Mouse (Mus musculus) embryo, embryonic 11.5 days (tissue): ENCODE data around the gene Rita1.

Experiments
- DNase-seq: peaks from one replicate; pipeline ENCODE4 v3.0.0-alpha.2; 2012; ENCODE audit warnings: low read depth, low spot score

The Rita1 gene

DNA sequence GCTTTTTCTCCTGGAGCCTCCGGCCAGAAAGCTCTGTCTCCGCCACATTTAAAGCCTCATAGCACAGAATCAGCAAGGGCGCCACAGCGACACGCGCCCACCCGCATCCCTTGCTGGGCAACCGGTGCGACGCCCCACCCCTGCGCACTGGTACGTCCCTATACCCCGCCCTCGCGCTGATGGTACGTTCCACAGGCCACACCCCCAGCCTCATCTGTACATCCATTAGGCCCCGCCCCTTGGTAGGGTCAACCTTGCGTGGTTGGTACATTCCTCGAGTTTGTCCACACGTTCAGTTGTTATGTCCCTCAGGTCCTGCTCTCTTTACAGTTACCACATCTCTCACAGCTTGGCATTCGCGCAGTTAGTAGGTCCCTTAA, at the start of gene Rita1, which contains the start of gene Ddx54:
Rita1 (minus strand) TSS at position 148 of the 380 bp plus-strand sequence.
Ddx54 (plus strand) TSS at position 298 of the 380 bp plus-strand sequence.
- DNase-seq = peak; percentile 92

DNA sequence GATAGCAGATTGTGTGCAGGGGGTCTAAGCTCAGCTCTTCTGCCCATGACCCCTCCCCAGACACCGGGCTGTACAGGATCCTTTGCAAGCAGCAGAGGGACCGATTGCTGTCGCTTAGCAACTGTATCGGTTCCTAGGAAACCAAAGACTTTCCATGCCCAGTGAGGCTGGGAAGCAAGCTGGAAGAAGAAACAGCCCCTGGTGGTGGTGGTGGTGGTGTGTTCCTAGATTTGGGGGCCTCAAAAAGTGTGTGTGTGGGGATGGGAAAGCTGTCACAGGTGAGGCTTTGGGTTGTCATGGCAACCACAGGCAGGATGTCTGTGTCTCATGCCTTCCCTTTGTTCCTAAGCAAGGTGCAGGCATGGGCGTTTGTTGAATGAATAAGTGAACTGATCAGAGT, 48.4 kb upstream of the Rita1 start:
- DNase-seq = no peak

DNA sequence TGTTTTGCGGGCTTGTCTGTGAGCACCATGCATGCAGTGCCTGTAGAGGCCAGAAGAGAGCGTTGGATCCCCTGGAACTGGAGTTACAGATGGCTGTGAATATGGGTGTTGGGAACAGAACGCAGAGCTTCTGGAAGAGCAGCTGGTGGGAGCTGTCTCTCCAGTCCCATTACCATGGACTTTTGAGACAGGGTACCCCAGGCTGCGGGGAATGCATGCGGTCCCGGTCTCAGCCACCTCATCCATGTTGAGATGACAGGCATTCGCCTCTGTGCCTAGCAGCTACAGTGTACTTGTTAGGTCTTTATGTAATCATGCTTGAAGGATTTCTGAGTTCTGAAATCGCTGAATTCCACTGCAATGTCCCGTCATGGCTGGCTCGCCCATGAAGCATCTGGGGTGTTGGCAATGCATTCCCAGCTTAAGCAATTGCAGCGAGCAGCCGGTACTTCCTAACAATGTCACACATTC, 43.9 kb upstream of the Rita1 start:
- DNase-seq = no peak

DNA sequence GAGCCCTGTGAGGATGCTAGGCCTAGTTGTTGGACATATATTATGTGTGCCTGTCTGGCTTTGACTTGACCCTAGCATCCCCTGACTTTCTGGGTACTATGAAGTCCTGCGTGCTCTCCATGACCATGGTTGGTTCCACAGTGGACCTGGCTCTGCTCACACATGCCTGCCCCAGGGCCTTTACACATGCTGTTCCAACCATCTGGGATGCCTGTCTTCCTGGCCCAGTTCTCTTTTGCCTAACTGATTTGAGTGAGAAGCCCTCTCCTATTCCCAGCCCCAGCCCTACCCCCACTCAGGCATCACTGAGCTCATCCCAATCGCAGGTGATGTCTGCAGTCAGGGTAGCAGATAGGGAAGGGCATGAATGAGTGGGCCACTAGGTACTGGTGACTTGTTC, 41.5 kb upstream of the Rita1 start:
- DNase-seq = no peak

DNA sequence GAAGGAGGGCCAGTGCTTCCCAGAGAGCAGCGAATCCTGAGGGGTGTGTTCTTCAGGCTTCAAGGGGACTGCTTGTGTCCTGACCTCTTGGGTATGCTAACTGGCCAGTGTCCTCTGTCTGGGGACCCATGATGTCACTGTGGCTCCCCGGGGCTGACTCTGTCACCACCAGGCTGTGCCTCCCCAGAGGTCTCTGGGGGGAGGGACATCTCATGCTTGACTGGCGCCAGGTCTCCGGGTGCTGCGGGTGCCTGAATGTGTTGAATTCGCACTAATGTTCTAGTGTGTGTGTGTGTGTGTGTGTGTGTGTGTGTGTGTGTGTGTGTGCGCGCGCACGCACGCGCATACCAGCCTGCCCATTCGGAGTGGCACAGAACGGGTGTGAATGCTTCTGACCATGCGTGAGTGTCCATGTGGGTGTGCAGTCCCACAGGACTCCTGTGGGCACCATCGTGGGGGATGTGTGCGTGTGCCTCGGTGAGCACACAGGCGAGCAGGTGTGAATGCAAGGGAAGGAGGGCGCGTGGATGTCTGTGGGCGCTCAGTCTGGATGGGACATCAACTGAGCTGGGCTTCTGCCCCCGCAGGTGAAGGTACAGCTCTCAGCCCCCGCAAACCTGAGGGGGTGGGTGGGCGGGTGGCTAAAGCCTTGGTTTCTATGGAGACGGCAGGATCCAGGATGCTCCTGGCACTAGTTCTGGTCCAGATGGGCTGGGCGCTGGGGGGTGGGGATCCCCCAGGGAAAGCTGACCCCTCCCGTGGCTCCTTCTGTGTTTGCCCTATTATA, 40.7 kb upstream of the Rita1 start:
- DNase-seq = no peak

DNA sequence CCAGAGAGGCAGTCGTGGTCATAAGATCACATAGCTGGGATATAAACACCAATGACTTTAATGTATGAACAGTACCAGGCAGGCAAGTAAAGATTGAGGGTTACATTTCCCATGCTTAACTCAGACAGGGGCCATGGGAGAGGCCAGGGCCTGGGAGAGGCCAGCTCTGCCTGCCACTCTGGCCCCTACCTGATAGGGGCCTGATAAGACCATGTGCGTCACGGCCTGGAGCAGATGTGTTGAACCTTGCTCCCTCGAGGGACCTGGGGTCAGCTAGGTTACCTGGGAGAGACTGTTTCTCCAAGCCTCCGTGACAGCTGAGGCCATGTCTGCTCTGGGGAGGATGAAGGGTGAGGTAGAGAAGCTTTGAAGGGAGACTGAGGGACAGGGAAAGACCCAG, 38.8 kb upstream of the Rita1 start:
- no peak for DNase-seq

DNA sequence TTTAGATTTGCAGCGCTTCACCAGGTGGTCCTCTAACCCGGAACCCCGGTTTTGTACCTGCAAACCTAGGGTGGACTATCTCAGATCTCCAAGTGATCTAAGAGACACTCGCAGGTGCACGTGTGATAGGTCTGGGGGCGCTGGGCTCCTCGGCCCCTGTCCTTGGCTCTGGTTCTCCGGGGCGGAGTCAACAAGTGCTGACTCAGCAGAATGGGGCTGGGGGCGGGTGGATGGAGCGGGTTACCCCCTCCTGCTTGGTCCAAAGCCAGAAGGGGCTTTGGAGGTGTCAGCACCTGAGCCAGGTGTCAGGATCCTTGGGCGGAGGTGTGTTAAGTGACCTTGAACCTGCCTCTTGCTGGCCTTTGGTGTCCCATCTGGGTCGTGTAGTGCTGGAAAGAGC, 37.5 kb upstream of the Rita1 start:
- DNase-seq = no peak

DNA sequence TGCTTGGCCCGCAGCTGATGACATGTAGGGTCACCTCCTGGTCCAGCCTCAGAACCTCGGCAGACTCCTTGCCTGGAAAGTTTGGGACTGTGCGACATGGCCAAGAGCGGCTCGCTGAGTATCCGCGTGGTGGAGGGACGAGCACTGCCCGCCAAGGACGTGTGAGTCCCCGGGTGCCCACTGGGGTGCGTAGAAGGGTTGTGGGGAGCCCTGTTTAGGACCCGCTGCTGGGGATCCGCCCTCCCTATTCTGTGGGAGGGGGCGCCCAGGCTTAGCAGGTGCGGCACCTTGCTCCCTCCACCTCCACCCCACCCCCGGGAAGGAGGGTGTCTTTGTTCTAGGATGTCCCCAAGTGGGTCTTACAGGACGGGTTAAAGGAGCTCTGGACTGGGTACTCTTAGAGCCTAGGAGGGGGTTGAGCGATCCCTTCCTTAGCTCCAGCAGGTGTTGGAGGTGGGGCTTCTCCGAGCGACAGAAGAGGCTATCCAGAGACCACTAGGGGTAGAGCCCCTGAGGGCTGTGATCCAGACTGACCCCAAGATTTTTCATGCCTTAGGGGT, 37.1 kb upstream of the Rita1 start:
- no peak for DNase-seq

DNA sequence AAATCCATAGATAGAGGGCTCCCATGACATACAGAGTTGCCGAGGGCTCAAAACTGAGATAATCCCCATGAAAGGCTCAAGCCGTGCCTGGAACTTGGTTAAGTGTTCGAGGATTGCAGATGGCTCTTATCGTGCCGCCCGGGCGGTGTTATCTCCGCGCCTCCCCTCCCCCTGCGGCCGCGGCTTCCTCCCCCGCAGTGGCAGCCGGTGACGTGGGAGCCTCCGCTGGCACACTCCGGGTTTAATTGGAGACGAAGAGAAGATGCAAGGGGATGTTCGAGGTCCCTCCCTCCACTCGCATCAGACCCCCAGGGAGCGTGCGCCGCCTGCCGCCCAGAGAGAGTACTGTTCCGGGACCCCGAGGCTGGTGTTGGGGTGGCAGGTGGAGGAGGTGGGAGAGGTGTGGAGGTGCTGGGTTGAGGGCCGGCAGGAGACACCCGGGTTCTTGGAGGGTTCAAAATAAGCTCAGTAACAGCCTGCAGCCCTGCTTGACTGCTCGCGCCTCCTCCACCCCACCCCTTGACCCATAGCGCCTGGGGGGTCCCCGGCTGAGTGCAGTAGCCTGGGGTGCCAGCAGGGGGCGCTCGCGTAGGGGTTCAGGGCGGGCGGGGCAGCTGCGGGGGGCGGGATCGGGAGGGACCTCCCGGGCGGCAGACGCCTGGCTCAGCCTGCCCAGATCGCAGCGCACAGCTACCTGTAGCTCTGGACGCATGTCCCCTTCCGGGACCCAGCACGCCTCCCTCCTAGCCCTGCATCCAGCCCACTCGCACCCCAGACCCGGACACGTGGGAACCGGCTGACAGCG, 36.4 kb upstream of the Rita1 start, which contains the start of gene Rasal1:
Rasal1 (plus strand) TSS at position 244 of the 805 bp plus-strand sequence.
- DNase-seq = no peak

DNA sequence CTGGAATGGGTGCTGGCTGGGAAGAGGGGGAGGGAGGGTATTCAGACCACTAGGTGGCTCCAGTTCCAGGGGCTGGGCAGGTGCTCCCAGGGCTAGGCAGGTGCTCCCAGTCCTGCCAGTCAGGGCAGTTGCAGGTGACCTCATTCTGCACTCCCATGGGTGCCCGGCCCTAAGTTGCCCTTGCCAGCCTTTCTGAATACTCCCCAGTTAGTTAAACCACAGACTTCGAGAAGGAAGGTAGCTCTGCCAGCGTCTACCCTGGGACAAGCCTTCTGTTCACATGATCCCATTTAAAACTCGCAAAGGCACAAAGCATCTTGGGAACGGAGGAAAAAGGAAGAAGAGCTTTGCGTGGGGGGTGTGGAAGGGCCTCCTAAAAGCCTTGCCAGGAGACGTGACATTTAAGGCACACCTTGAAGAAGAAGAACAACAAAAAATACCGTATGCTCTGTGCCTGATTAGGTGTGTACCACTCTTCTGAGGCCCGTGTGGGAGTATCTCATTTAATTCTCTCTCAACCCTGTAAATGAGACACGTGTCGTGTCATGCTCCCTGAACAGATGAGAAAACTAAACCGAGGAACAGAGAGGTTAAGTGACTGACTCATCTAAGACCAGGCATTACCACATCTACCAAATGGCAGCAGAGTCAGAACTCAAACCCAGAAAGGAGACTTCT, 35.6 kb upstream of the Rita1 start:
- DNase-seq = no peak

DNA sequence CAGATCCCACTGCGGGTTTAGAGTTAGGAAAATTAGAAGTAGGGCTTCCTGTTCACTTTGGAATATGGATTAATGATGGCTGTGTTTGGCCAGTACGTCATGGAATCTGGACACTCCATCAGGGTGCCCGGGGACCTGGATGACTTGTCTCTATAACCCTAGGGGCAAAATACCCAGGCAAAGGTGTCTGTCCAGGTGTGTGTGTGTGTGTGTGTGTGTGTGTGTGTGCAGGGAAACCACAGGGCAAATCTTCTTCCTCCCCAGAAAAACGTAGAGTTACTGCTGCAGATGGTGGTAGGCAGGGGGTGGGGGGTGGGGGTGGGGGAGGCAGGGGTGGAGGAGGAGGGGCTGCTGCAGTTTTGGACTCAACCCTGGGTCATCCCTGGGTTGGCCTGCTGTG, 35.0 kb upstream of the Rita1 start:
- no peak for DNase-seq

DNA sequence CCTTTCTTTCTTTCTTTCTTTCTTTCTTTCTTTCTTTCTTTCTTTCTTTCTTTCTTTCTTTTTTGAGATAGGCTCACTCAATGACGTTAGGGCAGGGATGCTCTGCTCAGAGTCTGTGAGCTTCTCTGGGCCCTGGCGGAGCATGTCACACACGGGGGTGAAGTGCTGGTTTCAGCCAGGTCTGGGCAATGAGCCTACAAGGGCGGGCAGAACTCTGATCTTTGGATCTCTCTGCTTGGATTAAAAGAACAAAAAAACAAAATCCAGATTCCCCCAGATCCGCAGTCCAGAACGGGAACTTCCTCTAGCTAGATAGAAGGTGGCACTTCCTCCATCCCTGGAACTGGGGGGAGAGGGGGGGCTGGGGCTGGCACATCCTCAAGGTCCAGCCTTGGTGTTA, 33.5 kb upstream of the Rita1 start:
- DNase-seq = no peak

DNA sequence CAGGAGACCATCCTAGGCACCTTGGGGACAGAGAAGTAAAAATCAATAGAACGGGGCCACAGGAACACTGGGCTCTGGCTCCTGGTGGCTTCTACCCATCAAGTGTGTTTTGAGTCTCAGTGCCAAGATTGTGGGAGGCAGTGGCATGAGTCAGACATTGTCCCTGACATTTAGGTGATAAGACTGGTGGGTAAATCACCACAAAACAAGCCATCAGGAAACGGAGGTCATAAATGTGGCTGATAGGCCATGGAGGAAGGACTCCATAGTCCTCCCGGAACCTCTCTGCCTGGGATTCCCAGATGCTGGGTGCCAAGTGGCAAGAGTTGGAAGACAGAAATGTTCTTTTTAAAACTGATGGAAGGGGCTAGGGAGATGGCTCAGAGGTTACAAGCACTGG, 31.8 kb upstream of the Rita1 start:
- DNase-seq = no peak

DNA sequence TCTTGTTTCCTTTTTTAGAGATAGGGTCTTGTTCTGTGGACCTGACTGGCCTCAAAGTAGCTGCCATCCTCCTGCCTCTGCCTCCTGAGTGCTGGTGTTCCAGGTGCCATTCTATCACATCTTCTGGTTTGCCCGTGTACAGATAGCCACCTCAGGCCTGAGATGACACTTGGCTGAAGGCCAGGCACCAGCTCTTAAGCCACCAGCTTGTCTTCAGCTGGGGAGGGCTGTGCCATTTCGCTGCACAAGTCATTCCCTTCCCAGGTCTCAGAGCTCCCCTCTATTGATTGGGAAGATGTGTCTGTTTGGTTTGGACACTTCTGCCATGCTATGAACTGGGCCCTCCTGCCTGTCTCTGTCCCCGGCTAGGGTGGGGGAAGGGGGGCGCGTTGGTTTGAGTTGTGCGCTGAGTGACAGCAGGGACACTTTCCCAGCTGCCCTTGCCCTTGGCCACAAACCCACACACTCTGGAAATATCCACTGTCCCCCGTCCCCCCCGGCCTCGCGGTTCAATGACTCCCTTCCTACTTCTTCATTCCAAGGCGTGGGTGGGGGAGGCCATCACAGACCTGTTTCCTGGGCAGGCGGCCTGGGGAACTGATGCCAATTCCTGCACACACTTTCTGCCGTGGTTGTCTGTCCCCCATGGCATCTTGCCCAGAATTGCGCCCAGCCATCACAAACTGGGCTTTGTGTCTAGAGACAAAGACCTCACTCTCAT, 31.1 kb upstream of the Rita1 start:
- no peak for DNase-seq

DNA sequence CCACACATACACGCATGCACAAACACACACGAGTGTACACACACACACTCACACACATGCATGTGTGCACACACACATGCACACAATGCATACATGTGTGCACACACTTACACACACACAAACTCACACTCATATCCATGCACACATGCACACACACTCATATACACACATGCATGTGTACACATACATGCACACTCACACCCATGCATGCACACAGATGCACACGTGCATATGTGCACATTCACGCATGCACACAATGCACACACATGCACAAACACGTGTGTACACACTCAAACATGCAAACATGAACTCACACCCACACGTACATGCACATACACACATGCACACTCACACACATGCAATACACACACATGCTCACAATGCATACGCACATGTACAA, 27.7 kb upstream of the Rita1 start:
- no peak for DNase-seq

DNA sequence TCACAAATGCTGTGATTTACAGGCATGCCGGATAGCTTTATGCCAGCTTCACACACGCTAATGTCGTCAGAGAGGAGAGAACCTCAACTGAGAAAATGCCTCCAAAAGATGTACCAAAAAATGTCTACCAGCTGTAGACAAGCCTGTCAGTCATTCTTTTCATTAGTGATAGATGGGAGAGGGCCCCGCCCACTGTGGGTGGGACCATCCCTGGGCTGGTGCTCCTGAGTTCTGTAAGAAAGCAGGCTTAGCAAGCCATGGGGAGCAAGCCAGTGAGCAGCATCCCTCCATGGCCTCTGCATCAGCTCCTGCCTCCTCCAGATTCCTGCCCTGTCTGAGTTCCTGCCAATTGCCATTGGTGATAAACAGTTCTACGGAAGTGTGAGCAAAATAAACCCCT, 23.2 kb upstream of the Rita1 start:
- no peak for DNase-seq

DNA sequence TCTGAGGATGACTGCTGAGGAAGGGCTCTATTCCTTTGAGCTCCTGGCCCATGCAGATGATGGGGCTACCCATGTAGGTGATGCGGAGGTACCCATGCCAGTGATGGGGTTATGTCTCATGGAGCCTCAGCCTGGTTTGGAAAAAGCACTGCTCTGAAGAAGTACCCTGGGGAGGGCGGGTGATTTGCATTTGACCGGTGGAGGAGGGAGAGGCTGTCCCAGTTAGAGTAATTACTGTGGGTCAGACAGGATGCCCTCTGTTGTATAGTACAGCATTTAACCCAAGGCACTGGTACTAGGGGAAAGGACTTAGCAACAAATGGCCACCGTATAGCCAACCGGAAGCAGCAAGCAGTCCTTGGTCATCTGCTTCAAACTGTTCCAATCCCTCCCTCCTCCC, 22.5 kb upstream of the Rita1 start:
- no peak for DNase-seq

DNA sequence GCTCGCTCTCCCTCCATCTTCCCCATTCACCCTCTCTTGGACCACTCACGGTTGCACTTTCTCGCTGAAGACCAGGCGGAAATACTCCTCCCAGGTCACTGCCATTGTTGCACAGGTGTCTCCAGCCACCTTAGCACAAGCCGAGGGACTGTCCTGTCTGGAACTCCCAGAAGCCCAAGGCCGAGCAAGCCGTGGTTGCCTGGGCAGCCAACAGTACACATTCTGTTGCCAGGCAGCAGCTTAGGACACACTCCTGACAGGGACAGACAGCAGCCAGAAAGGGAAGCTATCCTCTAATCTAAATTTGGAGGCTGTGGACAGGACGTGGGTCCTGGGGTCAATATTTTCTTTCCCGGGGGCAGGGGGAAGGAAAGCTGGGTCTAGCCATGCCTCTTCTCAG, 21.7 kb upstream of the Rita1 start, which contains the start of gene Cfap73:
Cfap73 (minus strand) TSS at position 105 of the 400 bp plus-strand sequence.
- no peak for DNase-seq

DNA sequence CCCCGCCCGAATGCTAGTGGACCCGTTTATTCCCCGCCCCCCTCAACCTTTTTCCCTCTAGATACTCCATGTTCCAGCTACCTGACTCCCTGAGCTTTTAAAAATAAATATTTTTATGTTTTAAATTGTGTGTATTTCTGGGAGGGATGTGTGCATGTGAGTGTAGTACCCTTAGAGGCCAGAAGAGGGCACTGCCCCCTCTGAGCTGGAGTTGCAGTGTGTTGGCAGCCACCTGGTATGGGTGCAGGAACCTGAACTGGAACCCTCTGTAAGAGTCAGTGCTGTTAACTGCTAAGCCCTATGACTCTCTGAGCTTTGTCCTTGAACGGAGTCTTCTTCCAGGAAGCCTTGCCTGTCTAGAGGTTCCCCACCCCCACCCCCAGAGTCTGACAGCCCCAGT, 19.5 kb upstream of the Rita1 start:
- no peak for DNase-seq

DNA sequence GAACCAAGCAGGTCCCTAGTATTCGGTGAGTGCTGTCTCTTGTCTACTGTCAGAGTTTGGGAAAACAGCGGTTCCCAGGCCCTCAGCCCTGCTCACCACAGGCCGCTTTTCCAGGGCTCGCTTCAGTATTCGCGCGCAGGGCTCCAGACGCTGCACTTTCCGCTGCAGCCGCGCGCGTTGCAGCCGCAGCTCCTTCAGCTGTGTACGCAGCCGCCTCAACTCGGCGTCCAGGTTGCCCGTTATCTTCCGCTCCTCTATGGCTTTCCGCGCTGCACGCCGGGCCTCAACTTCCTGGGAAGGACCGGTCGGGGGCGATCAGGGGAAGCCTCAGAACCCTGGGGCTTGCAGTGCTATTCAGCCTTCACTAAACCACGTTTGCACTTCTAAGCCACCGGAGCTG, 18.7 kb upstream of the Rita1 start:
- no peak for DNase-seq

DNA sequence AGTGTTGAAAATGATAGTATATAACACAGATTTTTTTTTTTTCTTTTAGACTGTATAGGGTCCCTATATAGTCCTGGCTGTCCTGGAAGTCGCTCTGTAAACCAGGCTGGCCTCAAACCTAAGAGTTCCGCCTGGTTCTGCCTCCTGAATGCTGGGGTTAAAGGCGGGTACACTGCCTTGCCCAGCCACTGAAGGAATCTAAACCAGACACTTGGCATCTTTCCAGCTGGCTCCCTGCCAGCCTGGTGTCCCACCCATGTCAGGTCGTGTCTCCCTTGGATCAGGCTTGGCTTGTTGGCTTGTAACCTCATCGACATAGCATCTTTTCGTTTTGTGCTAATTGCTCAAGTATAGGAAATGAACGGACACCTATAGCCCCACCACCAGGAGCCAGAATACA, 16.2 kb upstream of the Rita1 start:
- no peak for DNase-seq
